Mouse (Mus musculus): ENCODE data around the gene Olfr1135.

Olfr1135 gene

DNA sequence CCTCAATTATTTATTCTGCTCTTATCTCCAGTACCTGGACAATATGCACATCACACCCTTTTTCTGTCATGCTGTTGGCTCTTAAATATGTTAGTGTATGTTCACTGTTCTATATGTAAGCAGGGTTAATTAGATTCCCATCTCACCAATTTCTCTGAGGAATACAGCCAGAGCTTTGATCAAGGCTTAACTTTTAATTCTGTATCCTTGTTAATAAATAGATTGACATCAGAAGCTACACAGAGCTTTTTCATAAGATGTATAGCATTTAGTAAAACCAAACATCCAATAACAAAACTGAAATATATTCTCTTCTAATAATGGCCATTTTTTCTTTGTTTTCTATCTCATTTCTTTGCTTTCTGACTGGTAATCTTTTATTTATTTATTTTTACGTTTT, at the start of gene Olfr1135:
Gene Olfr1135 (minus strand): TSS at position 101 of the 400 bp plus-strand sequence.
- DNase-seq (ENCODE audit: low spot score in 2 of 2), result no peak

DNA sequence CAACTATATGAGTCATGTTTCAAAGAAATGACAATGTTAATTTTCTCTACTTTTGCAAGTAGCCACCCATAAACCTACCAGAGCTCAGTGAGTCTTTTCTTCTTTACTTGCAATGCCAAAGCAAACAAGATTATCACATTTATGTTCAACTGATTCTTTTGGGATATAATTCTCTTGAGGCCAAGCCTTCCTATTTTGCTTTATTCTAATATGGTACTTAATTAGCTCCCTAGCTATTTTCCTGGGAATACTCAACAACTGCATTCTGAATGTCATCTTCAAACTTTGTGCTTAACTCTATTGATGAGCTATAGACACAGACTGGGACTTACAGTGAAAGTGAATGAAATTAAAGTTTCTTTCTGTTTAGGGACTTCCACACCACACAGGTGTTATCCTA, 39.6 kb upstream of the Olfr1135 start, which contains the start of gene Olfr1137:
Gene Olfr1137 (minus strand): TSS at position 101 of the 400 bp plus-strand sequence.
- no peak for DNase-seq (ENCODE audit: low spot score in 2 of 2)

DNA sequence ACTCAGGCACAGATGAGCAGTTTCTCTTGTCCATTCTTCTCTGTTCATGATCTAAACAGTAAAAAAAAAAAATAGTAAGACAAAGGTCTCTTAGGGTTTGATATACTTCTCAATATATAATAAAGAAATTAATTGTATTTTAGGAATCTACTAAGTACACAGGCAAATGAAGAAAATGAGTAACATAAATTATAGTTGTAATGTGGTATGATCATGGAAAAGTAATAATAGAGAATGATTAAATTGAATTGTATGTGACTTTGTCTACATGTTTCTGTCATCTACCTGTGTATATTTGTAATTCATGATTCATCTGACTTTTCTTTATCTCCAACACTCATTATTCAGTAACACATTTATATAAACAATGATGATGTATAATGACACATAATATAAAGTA, 20.4 kb upstream of the Olfr1135 start, which contains the start of gene Olfr1136:
Gene Olfr1136 (minus strand): TSS at position 101 of the 400 bp plus-strand sequence.
- no peak for DNase-seq (ENCODE audit: low spot score in 2 of 2)

DNA sequence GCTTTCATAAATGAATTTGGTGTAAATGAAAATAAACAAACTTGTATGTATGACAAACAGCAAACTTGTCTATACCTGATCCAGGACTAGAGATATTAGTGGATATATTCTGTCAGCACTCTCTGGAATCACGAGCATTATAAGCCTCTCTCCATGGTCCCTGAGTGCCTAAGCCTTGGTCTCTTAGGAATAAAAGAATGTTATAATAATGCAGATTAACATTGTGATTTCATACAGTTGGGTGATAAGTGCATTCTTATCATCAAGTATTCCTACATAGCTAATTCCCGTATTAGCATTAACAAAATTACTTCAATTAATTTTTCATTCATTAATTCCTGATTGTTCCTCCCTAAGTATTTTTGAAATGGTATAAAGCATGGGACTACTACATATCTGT, 15.1 kb downstream of the Olfr1135 start, which contains the start of gene Olfr1134:
Gene Olfr1134 (minus strand): TSS at position 101 of the 400 bp plus-strand sequence.
- no peak for DNase-seq (ENCODE audit: low spot score in 2 of 2)

DNA sequence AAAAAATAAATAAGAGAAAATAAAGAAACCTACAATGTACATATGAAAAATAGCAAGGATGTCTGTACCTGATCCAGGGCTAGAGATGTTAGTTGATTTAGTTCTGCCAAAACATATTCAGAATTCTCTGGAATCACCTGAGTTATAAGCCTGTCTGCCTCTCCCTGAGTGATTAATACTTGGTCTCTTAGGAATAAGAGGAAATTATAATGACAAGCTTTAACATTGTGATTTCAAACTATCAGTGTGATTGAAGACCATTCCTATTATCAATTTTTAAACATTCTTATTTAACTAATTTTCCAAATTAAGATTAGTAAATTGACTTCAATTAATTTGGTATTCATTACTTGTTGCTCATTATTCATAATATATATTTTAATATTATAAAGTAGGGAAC, 26.2 kb downstream of the Olfr1135 start, which contains the start of gene Olfr1133:
Gene Olfr1133 (minus strand): TSS at position 101 of the 400 bp plus-strand sequence.
- no peak for DNase-seq (ENCODE audit: low spot score in 2 of 2)

DNA sequence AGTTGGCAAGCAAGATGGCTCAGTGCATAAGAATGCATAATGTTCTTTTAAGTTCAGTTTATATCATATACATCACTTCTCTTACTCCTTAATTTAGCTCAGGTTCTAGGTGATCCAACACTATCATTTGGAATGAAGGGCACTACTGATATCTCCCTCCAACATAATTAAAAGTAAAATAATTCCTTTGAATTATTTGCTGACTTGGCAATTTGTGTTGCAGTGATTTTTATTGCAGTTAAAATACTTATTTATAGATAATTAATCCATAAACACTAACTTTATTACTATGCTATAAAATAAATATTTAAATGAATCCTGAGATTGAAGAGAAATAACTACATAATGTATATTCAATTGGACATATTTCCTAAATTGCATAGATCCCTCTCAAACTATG, 31.0 kb downstream of the Olfr1135 start:
- no peak for DNase-seq (ENCODE audit: low spot score in 2 of 2)

DNA sequence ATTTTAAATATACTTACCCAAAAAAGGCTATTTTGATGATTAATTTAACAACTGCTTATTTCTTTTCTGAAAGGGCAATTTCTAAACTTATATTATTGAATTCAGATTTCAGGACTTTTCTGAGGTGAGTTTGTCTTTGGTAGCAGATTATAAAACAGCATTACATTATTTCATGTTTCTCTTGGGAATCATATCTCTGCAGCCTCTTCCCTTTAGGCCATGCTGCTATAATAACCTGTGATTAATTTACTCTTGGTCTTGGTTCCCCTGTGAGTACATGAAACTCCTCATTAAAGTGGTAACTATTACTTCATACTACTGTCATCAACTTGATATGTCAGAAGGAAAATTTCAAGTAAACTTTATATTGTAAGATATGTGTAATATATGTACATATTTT, 36.0 kb downstream of the Olfr1135 start, which contains the start of gene Olfr1132:
Gene Olfr1132 (minus strand): TSS at position 101 of the 400 bp plus-strand sequence.
- DNase-seq (ENCODE audit: low spot score in 2 of 2), result no peak

DNA sequence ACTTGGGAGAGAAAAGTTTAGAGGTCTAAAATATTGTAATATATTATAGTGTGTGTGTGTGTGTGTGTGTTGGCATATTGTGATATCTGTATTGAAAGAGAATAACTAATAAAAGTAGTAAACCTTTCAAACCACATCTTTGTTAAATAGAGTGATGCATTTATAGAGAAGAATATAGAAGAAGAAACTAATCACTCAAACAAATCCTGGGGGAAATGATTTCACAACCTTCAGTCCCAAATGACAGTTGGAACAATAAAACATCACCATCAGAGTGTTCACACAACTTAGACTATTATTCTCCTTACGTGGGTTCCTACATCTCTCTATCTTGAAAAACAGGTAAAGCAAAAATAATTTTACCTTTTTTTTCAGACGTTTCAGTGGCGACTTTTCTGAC, 46.7 kb downstream of the Olfr1135 start, which contains the start of gene Olfr1131:
Gene Olfr1131 (plus strand): TSS at position 301 of the 400 bp plus-strand sequence.
- no peak for DNase-seq (ENCODE audit: low spot score in 2 of 2)
